Mouse (Mus musculus) granulocyte monocyte progenitor cell, adult 5-6 weeks (primary cell): Measurements from ENCODE around the gene Crbn. TPM values are rescaled to one million over a fixed set of nuclear protein-coding genes. Genes with fewer than 3 reads are reported as not detected.

Experiments used
- ATAC-seq: replicated peaks from 2 replicates; pipeline ENCODE4 v1.8.0; 2016; ENCODE audit warnings: mild to moderate bottlenecking, moderate TSS enrichment, inconsistent platforms; ENCODE audit not compliant: poor library complexity, severe bottlenecking
- total RNA-seq, 2 experiments: library from RNA; stranded (forward) in 1 of 2; stranded (reverse) in 1 of 2; fragments of 200-712, 200-1000 nt in 1 of 2; fragments of >200 nt in 1 of 2; fragmentation: Nextera tagmentation in 1 of 2; gene quantifications; 2 replicates each; pipeline ENCODE4 v1.2.3; 2014 to 2017

The Crbn gene
- total RNA-seq (2014; fragmentation: Nextera tagmentation) (17.0 and 24.8 TPM in 2 replicates), total RNA-seq (2017) (42.7 and 42.8 TPM in 2 replicates)

- peak; percentile 97 for ATAC-seq
Observed at GRCm38 (mm10) chr6:106799333-106800226, at the start of gene Crbn. Gene Crbn, minus strand, starts transcription at chr6:106800077.

DNA sequence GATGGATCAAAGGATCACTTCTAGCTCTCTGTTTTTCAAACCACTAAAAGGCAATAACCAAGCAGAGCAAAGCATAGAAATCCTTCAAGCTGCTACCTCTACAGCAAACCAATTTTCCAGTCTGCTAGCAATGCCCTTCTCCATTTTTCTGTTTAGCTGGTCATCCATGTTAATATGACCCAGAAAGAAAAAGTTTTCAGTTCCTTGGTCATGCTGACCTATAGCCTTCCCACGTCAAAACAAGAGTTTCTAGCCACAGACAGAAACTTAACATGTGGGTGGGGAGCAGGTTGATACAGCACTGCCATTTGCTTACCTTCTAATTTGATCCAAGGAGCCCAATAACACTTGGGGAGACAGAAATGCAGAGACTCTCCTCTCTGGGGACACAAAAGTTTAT lies 40.3 kb upstream of the Crbn start:
- ATAC-seq: no peak

GRCm38 (mm10) chr6:106838053-106838452 lies 38.2 kb upstream of the Crbn start:
- no peak for ATAC-seq

DNA sequence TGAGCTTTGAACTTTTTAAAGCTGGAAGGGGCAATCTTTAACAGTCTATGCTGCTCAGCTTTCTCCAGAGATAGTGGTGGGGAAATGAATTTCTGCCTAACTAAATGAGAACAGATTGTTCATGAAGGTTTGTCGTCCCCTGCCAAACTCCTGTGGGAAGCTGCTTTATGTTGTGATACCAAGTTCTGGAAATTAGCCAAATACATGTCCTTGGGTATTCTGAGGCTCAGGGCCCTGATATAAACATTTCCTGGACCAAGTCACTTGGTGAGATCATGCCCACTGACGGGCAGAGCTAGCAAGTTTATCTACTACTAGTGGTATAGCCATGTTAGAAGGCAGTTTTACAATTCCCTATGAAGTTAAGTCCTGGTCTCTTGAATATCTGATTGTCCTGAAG lies 35.4 kb upstream of the Crbn start:
- ATAC-seq: no peak

GRCm38 (mm10) chr6:106822329-106822728 lies 22.5 kb upstream of the Crbn start:
- no peak for ATAC-seq

- no peak for ATAC-seq
Observed at GRCm38 (mm10) chr6:106820566-106820965, 20.7 kb upstream of the Crbn start.

DNA sequence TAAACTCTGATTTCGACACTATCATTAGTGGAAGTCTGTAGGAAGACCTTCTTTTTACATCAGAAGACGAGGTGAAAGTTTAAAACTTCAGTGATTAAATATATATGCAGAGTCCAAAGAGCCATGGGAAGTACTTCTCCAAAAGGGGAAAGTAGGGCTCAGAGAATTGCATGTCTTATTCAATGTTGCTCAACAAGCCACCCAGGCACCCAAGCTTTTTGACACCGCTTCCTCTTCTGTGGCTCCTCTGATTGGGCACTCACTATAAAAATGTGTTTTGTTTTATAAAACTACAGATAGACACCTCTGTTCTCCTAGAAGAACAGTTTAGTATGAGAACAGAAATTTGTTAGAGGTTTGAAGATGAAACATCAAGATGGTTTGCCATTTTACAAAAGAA lies 20.0 kb upstream of the Crbn start:
- peak; percentile 91 for ATAC-seq

DNA sequence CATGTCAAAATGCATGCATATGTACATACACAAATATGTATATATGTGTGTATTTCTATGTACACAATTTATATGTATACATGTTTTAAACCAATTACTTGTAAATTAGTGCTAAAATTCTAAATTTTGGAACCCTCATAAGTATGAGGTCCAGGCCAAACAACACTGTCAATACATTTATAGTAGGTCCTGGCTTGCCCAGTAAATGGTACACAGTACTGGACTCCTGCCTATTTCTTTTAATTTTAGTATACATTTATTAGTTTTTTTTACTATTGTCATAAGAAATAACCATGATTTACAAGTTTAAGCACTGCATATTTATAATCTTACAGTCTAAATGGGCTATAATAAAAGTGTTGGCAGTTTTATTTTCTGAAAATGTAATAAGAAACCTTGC lies 19.4 kb upstream of the Crbn start:
- no peak for ATAC-seq

GRCm38 (mm10) chr6:106810686-106811085 lies 10.8 kb upstream of the Crbn start:
- ATAC-seq: no peak

DNA sequence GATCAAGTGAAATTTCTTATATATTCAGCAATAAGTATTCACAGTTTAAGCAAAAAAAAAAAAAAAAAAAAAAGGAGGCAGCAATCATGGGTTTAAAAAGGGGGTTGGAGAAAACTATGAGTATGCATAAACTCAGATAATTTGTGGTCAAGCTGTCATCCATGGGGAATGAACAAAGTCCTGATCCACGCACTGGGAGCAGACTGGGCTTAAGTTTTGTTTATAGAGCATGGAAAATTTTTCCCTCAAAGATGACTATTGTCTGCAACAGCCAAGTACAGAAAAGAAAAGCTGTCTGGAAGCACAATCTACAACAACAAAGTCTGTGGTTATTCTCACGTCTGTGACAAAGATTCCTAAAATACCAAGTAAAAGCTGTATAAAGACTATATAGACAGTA lies 9.3 kb upstream of the Crbn start:
- ATAC-seq: no peak

DNA sequence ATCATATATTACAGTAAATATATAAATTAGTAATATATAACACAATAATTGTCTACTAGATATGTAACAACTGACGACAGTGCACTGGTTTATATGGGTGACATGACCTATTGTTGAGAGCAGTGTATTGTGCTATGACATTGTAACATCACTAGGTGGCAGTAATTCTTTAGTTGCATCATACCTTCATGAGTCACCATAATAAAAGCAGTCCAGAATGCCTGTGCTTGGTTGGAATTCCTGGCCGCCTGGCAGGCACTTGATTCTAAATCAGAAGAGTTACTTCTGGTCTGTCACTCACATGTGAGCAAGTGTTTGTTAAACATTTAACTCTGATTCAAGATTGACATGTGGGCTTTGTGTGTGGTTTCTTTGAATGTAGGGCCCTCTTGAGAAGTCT lies 5.0 kb upstream of the Crbn start:
- ATAC-seq: peak; percentile 83

DNA sequence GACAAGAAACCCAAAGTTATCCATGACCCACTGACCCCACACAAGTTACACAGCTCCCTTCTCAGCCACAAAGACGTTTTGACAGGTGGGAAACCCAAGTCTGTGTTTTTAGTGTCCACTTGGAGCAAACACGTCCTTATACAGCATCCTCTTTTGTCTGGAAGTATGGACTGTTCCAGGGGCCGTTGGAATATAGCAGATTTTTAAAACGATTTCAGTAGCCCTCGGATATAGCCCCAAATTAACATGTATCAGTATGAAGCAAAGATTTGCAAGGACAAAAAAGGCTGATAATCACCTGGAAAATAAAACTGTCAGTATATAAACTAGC lies 315 bp upstream of the Crbn start:
- ATAC-seq: no peak

DNA sequence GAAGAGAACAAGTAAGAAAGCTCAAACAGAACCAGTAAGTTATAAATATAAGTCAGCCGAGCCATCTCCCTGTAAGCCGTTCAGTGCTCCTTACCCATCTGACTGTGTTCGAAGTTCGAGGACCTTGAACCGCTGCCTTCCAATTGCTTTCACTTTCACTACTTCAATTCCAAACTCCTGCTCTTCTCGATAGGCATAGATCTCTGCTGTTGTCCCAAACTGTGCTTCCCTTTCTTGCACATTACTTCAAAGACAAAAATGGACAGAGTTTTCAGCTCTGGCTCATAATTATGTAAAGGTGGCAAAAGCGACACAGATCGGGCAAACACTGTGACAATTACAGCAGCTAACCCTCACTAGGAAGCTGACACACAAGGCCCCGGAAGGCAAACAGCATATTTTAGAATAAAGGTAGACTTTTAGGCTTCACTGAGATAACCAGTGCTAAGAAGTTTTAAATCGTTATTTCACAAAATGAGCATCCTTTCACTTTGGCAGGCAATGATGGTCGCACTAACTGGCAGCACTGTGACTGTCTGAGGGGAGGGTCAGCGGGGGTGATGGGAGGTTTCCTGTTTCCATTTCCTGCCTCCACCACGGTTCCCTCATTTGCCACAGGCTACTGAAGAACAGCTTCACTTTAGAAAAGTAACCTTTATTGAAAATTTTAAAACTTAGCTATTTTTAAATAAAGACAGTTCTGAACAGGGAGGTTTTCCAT lies 5.6 kb downstream of the Crbn start:
- ATAC-seq: peak; percentile 74

DNA sequence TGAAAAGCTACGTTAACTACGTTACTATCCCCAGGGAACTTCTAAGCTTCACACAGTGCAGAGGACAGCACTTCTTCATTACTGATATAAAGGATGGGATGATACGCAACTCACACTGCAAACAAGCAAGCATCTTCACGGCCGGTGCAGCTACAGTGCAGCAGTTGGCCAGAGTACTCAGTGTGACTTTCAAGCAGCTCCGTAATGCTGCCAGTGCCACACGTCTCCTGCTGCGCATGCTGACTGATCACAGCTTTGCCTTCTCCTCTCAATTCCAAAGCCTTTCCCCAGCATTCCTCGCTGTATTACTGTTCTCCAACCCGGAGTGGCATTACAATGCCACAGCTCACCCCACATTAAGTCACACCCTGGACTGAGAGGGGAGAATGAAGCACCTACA lies 6.3 kb downstream of the Crbn start:
- peak; percentile 3; the same call in 1 of the 2 replicates for ATAC-seq

GRCm38 (mm10) chr6:106793088-106793487 lies 6.8 kb downstream of the Crbn start:
- 0 out of 2 replicates have a peak, but pooled peaks have one; percentile 8 for ATAC-seq

- no peak for ATAC-seq
Observed at GRCm38 (mm10) chr6:106792486-106792885, 7.4 kb downstream of the Crbn start.

- ATAC-seq: peak; percentile 51
Observed at GRCm38 (mm10) chr6:106791429-106791828, 8.4 kb downstream of the Crbn start.

DNA sequence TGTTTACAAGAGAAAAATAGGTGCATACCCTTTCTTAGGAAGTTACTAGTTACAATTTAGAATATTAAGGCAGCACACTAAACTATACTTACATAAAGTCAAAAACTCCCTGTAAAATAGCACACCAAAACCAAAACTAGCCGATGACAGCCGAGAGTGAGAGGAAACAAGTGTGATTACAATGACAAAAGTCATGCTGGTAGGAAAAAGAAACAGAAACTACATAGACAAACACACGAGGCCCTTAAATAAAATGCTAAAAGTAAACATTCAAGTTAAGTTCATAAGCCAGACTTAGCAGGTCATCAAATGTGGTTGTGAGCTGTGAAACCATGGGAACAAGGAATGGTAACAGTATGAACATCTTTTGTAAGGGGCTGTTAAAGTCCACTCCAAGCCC lies 12.7 kb downstream of the Crbn start:
- ATAC-seq: no peak

DNA sequence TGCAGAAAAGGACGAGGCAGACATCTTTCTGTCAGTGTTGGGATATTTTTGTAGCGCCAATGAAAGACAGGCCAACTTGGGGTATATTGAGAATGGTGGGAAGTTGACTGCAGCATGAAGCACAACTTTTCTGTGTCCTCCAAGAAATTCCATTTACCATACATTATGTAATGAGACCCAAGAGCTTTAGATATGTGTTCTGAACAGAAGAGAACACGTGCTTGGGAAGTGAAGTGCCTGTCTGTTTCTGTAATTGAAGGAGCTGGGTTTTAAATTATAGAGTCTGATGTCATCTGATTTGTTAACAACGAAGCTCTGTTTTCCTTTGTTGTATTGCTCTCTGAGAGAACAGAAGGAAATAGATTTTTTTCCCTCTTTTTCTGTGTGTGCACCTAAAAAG lies 29.8 kb downstream of the Crbn start:
- no peak for ATAC-seq

DNA sequence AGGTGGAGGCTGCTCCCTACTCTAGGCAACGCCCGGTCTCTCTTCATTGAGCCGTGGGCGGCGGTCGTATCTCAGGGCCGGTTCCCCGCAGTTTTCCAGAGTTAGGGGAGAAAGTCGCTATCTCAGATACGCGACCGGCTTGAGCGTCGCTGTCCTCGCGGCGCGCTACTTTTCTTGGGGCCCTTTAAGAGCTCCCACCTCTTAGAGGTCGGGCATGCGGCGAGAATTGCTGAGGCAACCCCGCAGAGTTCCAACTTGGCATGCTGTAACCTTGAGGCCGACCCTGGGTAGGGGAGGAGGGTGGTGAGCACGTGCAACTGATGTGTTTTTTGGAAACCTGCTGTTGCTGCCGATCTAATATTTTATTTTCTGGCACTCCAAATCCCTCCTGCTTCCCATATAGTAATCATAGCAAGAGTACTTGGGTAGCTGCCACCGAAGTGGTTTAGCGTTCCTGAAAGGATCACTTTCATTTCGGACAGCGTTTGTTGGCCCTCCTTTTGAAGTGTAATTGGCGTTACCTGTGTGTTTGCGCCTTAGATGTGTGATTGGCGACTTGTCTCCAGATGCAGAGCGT lies 30.5 kb downstream of the Crbn start:
- ATAC-seq: peak; percentile 66

- ATAC-seq: peak; percentile 99
Observed at GRCm38 (mm10) chr6:106768640-106769289, 31.1 kb downstream of the Crbn start, which contains the start of gene Trnt1. Gene Trnt1, plus strand, starts transcription at chr6:106769120.
